Mouse (Mus musculus) kidney, postnatal 14 days (tissue): ENCODE results near the gene Fggy.
A peak's percentile ranks its signal among the peaks of the same experiment; 100 is the strongest.

Experiments used
- DNase-seq: peaks from one replicate; pipeline ENCODE4 v3.0.0; 2022; ENCODE audit warnings: mixed read lengths

Gene Fggy

DNA sequence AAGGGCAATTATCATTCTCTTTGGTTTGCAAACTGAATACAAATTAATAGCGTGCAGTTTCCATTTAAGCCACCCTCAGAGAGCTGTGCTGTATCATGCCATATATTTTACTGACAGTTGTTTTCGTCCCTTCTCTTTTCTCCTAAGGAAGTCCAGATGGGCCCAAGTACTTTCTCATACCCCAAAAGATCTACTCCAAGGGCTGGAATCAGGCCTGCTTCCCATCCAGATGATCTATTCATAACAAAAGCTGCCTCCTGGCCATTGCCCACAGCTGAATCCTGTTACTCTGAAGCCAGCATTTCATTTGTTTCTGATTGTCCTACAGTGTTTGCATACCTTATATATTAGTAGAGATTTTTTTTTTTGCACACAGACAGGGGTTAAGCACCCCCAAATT, 231.6 kb downstream of the Fggy start:
- no peak for DNase-seq

DNA sequence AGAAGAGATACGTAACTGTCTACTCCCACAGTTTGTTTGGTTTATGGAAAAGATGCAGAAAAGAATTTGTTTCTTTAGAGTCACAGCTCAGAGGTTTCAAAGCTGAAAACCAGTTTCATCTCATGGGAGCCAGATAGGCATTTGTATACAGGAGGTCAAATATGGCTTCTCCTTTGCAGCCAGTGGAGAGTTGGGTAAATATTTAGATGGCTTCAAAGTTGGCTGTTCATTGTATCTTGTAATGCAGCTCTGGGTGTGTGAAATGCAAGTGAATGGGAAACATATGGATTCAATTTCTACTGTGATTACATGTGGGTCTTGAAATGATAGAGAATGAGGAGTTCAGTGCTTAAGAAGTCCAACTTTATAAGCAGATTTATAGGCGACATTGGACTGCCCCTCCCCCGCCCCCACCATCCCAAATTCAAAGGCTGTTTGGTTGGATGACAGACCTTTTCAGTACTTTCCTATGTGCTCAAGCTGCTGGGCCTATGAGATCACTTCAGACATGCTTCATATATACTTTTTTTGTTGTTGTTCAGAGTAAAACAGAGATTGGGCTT, 234.7 kb downstream of the Fggy start:
- DNase-seq: no peak

- peak; percentile 65 for DNase-seq
Measured at GRCm38 (mm10) chr4:95793647-95794328, 236.5 kb downstream of the Fggy start.

- peak; percentile 55 for DNase-seq
Measured at GRCm38 (mm10) chr4:95794651-95795050, 237.3 kb downstream of the Fggy start.

DNA sequence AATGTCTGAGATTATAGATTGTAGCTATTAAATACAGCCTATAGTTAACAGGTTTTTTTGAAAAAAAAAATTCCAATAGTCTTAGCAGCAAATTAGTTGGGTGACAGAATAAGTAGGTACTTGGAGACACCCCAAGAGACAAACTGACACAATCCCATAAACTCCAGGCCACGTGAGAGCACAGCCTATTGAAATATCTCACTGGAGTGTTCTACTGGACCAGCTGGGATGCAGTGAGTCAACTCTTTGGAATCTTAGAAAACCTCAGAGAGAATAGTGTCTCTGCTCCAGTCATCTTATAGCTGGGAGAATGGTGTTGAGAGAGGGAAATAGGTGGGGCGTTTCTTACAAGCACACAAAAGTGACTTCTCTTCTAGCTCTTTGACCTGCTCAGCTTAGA, 238.0 kb downstream of the Fggy start:
- no peak for DNase-seq

DNA sequence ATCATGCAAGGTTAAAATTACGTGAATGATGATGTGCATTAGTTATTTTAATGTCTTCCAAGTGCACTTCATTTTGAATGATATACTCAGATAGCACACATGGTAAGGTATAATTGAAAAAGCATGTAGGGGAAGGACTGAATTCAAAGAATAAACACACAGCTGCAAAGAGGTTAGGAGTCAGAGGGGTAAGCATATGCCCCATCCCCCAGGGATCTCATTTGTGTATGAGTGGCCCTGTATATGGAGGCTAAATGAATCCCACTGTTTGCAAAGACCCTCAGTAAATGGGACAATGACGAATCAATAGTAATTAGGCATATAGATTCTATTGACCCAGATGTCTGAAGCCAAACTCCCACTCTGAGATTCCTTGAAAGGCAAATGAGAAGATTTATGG, 262.3 kb downstream of the Fggy start:
- no peak for DNase-seq

DNA sequence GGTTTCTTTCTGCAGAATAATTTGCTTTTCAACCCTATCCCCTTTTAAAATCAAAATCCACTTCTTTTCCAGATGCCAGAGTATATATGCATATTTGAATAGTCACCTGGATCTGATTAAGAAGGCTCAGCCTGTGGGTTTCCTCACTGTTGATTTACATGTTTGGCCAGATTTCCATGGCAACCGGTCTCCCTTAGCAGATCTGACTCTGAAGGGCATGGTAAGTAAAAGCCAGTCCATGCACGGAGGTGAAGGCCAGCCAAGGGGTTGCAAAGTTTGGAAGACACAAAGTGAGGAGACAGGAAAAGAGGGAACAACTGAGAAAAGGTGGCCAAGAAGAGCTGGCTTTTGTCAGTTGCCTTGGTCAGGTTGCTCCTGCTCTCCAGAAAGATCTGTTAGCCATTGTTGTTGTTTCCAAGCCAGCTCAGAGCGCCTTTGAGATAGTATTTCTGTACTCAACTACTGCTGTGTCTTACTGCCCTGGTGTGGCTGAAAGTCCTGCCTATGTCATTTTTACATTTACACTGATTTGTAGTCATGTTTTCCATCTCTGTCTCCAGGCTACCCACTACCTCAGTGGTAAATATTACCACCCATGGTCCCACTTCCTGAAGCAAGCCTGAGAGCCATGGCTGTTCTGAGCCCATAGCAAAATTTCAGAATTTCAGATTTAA, 264.7 kb downstream of the Fggy start:
- no peak for DNase-seq

GRCm38 (mm10) chr4:95828164-95828563, 270.9 kb downstream of the Fggy start:
- DNase-seq: no peak

DNA sequence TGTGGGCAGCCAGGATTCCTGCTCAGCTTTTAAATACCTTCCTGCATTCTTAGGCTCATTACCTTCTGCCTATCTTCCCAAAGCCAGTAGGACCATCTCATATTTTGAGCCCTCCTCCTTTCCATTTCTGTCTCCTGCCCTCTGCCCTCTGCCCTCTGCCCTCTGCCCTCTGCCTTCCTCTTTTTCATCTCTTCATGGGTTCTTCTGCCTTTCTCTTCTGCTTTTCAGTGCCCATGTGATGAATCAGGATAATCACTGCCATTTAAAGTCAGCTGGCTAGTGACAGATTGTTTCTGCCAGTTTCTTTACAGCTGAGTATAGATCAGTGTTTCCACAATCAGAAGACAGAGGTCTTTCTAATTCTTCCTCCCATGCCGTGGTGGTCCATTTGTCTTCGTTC, 273.0 kb downstream of the Fggy start:
- no peak for DNase-seq

GRCm38 (mm10) chr4:95839860-95840259, 282.6 kb downstream of the Fggy start:
- DNase-seq: no peak

- no peak for DNase-seq
Measured at GRCm38 (mm10) chr4:95840389-95841053, 283.2 kb downstream of the Fggy start.

GRCm38 (mm10) chr4:95845981-95846617, 288.8 kb downstream of the Fggy start:
- DNase-seq: peak; percentile 20

GRCm38 (mm10) chr4:95847219-95847618, 289.9 kb downstream of the Fggy start:
- no peak for DNase-seq

DNA sequence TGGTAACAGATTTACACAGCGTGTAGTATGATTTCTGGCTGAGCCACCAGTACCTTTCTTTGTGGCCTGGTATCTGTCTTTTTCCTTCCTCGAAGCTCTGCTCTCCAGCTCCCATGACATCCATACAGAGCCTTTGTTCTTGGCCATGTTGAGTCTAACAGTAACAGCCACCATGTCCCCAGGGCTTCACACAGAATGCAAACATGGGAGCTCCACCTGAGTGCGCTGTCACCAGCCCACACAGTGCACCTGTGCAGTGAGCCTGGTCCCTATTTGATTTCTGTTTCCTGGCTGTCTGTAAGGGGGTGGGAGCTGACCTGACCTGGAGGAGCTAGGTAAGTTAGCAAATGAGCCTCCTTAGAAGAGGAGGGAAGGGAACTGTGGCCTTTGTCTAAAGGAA, 290.4 kb downstream of the Fggy start:
- no peak for DNase-seq

DNA sequence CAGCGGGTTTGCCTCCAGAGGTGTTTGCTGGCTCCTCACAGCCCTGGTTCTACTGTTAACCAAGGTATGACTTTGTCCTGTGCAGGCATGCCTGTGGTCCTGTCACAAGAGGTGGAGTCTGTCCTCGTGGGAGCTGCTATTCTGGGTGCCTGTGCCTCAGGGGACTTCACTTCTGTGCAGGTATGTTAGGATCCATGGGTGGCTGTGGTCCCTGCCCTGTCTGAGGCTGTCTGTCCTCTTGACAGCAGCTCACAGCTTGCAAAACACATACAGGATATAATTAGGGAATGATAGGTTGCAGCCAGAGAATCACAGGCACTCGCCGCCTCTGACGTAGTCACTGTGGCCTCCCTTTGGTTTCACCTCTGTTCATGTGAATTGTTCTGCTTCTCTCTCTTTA, 292.2 kb downstream of the Fggy start:
- DNase-seq: no peak

DNA sequence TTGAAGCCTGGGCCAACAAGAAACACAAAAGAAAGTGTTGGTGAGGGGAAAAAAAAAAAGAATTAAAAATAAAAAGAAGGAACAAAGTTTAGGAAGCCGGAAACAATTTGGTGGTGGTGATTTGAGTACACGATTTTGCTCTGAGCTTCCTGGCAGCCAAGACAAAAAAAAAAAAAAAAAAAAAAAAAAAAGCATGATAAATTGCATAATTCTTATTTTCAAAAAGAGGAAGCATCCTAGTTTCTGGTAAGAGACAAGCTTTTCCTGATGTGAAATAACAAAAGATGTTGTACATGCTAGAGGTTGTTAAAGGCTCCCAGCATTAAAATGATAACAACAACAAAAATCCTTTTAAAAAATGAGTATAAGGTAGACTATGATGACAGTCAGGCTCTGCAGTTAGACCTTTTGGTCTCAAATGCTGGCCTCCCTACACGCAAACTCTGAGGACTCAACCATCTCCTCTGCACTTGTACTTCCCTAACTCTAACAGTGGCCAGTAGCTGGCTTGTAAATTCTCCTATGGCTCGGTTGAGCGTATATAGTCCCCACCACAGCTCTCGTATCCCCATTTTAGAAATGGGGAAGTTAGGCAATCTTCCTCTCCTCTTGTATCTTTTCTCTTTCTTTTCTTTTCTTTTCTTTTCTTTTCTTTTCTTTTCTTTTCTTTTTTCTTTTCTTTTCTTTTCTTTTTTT, 292.9 kb downstream of the Fggy start:
- DNase-seq: no peak

- no peak for DNase-seq
Measured at GRCm38 (mm10) chr4:95852257-95852656, 294.9 kb downstream of the Fggy start.

DNA sequence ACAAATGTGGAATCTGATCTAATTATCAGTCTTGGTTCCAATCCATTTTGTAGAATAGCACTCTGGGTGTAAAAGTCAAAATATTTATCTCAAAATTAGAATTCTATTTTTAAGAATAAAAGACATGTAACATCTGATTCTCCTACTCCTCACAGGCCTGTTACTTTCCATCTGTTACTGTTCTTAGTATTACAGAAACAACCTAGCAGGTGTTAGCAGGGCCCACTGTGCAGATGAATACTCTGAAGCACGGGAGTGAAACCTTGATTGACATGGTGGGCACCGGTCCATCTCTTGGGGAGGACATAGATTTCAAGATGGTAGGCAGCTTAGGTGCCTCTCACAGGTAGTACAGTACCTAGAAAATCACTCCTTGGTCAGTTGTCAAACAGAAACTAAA, 298.7 kb downstream of the Fggy start:
- no peak for DNase-seq

- no peak for DNase-seq
Measured at GRCm38 (mm10) chr4:95860601-95861000, 303.3 kb downstream of the Fggy start.

DNA sequence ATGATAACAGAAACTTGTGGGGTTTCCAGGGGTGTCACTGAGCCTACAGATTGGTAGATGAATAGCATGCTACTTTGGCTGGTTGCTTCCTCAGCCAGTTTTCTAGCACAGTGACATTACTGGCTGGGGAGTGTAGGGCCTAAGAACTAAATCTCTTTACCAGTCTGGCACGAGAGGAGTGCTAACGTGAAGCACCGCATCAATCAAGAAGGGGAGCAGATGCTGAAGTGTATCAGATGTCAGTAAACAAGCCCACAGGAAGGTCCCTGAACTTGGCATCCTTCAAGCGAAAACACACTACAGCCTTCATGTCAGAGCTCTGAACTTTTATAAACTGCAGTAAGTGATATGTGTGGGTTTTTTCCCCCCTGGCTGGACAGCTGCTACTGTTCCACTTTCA, 303.8 kb downstream of the Fggy start:
- DNase-seq: no peak

- peak; percentile 27 for DNase-seq
Measured at GRCm38 (mm10) chr4:95861741-95862155, 304.4 kb downstream of the Fggy start.

DNA sequence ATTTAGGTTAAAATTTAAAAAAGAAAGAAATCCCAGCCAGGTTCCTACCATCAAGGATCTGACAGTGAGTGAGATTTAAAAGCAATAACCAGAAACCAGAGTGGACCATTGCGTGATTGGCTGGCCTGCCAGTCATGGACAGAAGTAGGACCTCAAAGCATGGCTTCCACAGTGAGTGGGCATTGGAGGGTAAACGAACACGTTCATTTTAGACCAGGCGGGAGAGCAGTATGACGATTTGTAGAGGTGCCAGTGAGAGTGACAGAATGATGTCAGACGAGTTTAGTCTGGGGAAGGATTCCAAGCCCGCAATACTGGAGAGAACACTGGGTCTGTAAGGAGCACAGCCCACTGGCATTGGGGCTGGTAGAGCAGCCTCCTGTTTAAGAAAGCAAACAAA, 305.0 kb downstream of the Fggy start:
- DNase-seq: no peak
